Mouse (Mus musculus) olfactory bulb, adult 2 months (tissue): ENCODE measurements around the gene Gm6583.

Experiments
- CTCF ChIP-seq: fragments of 200-500 bp; IDR thresholded peaks from 2 replicates; pipeline ENCODE4 v1.5.1; 2012; ENCODE audit warnings: low read depth, mild to moderate bottlenecking, low read length, moderate library complexity; ENCODE audit not compliant: insufficient read depth
- POLR2A ChIP-seq: fragments of 200-500 bp; IDR thresholded peaks from 2 replicates; pipeline ENCODE4 v1.6.1; 2012; ENCODE audit warnings: mild to moderate bottlenecking, low read depth, low read length, moderate library complexity; ENCODE audit not compliant: insufficient read depth

GRCm38 (mm10) chr5:112349169-112349568, 6.7 kb downstream of the Gm6583 start:
- TF ChIP-seq POLR2A: no peak
- no peak for TF ChIP-seq CTCF
